Mouse (Mus musculus) stomach, postnatal 0 days (tissue): ENCODE results near the gene H3f3a. TPM values are rescaled to one million over a fixed set of nuclear protein-coding genes. Genes with fewer than 3 reads are reported as not detected.

ENCODE experiments used
- ATAC-seq: fragments of 200-750 bp; cut with Nextera tagmentation; 2 replicates; pipeline ENCODE4 v1.8.0; 2017; ENCODE audit not compliant: low FRiP score, low TSS enrichment
- DNase-seq: peaks from one replicate; pipeline ENCODE4 v3.0.0-alpha.2; 2016; ENCODE audit warnings: low spot score
- H3K27ac ChIP-seq: fragments of 300-500 bp; sonication (generic); replicated peaks from 2 replicates; pipeline ENCODE4 v1.5.1; 2014; ENCODE audit warnings: mild to moderate bottlenecking, control low read depth
- H3K27me3 ChIP-seq: fragments of 300-500 bp; sonication (generic); 2 replicates; pipeline ENCODE4 v1.6.1; 2014; ENCODE audit warnings: low read length; ENCODE audit not compliant: control insufficient read depth, insufficient read depth
- H3K36me3 ChIP-seq: fragments of 300-500 bp; sonication (generic); 2 replicates; pipeline ENCODE4 v1.6.1; 2014; ENCODE audit warnings: low read length, mixed read lengths; ENCODE audit not compliant: control insufficient read depth, insufficient read depth
- H3K4me1 ChIP-seq: fragments of 300-500 bp; sonication (generic); replicated peaks from 2 replicates; pipeline ENCODE4 v1.6.1; 2014; ENCODE audit warnings: antibody characterized with exemption; ENCODE audit not compliant: control insufficient read depth, insufficient read depth
- H3K4me2 ChIP-seq: fragments of 300-500 bp; sonication (generic); replicated peaks from 2 replicates; pipeline ENCODE4 v1.6.1; 2014; ENCODE audit warnings: low read depth, mild to moderate bottlenecking, control low read depth, moderate library complexity
- H3K4me3 ChIP-seq: fragments of 300-500 bp; sonication (generic); 2 replicates; pipeline ENCODE4 v1.5.1; 2014; ENCODE audit warnings: low read depth, low read length, control low read depth
- H3K9ac ChIP-seq: fragments of 300-500 bp; sonication (generic); 2 replicates; pipeline ENCODE4 v1.6.1; 2014; ENCODE audit warnings: mild to moderate bottlenecking, low read length, control low read depth, mixed read lengths
- H3K9me3 ChIP-seq: fragments of 300-500 bp; sonication (generic); 2 replicates; pipeline ENCODE4 v1.6.1; 2016; ENCODE audit warnings: low read length; ENCODE audit not compliant: control insufficient read depth
- CTCF ChIP-seq: IDR thresholded peaks from 2 replicates; pipeline ENCODE4 v1.5.1; 2016; ENCODE audit warnings: antibody characterized with exemption, low read depth, mild to moderate bottlenecking, moderate library complexity
- EP300 ChIP-seq: optimal IDR thresholded peaks from 2 replicates; pipeline ENCODE3; 2016; ENCODE audit warnings: antibody characterized with exemption
- WGBS: fragments of 180-500 bp; shearing (Covaris S2); extraction: QIAGEN DNeasy Blood & Tissue Kit; methylation state at CpG from one replicate; pipeline ENCODE4 v1.1.7; 2014; 5-methylcytosine and 5-hydroxymethylcytosine counted together
- polyA plus RNA-seq: library from polyadenylated mRNA; unstranded; fragments of >200 nt; fragmentation: Nextera tagmentation; extraction: Ambion mirVana; gene quantifications from 2 replicates; pipeline ENCODE4 v1.2.1, GENCODE M21; 2015

Gene H3f3a
- polyA plus RNA-seq, 1 experiment from 2014 or later: 1,633 TPM

DNA sequence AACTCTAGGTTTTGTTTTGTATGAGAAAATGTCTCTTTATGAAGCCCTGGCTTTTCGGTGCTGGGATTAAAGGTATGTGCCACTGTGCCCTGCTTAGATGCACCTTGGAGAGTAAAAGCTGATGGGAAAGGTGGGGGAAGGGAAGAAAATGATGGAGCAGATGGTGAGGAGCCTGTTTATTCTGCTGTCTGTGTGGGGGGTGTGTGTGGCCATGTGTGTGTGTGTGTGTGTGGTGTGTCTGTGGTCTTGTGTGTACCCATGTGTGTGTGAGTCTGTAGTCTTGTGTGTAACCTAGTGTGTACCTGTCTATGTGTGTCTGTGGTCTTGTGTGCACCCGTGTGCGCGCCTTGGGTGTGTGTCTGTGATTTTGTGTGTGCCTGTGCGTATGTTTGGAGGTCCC lies 15.1 kb downstream of the H3f3a start:
- Histone ChIP-seq H3K4me2 (no peak overlapping the region), H3K9me3 (no peaks in the 10 kb centered on the region), H3K36me3 (0 out of 2 replicates have a peak, but pooled peaks cover 8% of the 10 kb centered on the region), H3K4me3 (no peak overlapping the region), H3K27me3 (no peaks in the 10 kb centered on the region), H3K9ac (no peak overlapping the region), H3K27ac (no peak overlapping the region), H3K4me1 (no peaks in the 10 kb centered on the region)
- WGBS: 94% methylated on average over 5 of the region's 5 CpGs
- ATAC-seq: no peak
- DNase-seq: no peak
- TF ChIP-seq EP300 (no peak), CTCF (no peak)

DNA sequence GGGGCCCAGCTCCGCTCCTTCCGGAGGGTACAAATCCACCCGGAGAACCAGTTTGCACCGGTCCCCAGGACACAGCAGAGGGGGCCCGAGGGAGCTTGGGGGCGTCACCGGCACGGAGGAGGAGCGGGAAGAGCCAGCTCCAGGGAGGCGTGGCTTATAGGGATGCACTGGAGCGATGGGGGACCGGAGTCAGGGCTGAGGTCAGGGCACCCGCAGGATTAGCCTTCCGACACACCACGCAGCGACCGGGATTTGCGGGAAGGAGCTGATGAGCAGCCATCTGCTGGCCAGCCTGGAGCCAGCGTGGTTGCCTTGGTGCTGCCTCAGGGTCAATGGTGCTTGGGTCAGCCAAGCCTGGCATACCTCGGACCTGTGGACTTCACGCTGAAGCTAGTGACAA lies 19.6 kb downstream of the H3f3a start:
- peak; percentile 47 for DNase-seq
- Histone ChIP-seq H3K27ac (no peak overlapping the region), H3K9me3 (no peaks in the 10 kb centered on the region), H3K36me3 (no peaks in the 10 kb centered on the region), H3K4me1 (no peaks in the 10 kb centered on the region), H3K4me3 (peak overlapping the region; percentile 28; the same call in 1 of the 2 replicates), H3K9ac (peak overlapping the region; percentile 50; the same call in 1 of the 2 replicates), H3K27me3 (no peaks in the 10 kb centered on the region), H3K4me2 (peak overlapping the region; percentile 56)
- WGBS: 5% methylated on average over 21 of the region's 21 CpGs
- peak; percentile 80 for ATAC-seq
- TF ChIP-seq CTCF (0 out of 2 replicates have a peak, but pooled peaks have one; percentile 3), EP300 (no peak)

DNA sequence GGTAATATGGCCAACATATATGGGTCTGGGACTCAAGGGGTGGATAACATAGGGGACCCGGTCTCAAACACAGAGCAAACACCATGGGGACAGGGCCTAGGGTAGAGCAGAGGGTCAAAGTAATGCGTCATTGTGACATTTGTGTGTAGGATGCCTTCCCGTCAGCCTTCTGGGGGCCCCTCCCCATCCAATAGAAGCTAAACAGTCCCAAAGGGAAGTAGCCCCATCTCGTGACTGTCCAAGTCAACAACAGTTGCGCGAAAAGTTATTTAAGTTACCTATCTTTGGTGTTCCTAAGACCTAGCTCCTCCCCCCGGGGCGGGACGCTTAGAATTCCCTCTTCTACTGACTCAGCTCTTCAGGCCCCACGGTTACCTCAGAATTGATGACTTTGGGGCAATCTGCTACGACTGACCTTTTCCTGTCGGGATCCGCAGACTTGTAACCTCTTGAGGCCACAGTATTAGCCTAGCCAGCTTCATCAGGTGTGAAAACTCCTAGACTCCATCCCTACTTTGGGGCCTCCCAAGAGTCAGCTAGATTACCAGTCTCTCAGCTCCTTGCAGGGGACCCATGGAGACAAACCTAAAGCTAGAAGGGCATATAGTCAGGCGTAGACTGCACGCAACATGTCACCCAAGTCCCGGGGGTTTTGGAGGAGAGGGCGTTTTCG lies 20.2 kb downstream of the H3f3a start:
- no peak overlapping the region for H3K27ac ChIP-seq
- H3K4me3 ChIP-seq: peak overlapping the region; percentile 28; the same call in 1 of the 2 replicates
- H3K9ac ChIP-seq: peak overlapping the region; percentile 50
- H3K4me2 ChIP-seq: peak overlapping the region; percentile 56
- no peaks in the 10 kb centered on the region for H3K36me3 ChIP-seq
- 8% methylated on average over 18 of the region's 18 CpGs for WGBS
- TF ChIP-seq CTCF (peak; percentile 59), EP300 (no peak)
- ATAC-seq (peak; percentile 73), DNase-seq (peak; percentile 72)
- no peaks in the 10 kb centered on the region for H3K4me1 ChIP-seq
- no peaks in the 10 kb centered on the region for H3K9me3 ChIP-seq
- no peaks in the 10 kb centered on the region for H3K27me3 ChIP-seq

DNA sequence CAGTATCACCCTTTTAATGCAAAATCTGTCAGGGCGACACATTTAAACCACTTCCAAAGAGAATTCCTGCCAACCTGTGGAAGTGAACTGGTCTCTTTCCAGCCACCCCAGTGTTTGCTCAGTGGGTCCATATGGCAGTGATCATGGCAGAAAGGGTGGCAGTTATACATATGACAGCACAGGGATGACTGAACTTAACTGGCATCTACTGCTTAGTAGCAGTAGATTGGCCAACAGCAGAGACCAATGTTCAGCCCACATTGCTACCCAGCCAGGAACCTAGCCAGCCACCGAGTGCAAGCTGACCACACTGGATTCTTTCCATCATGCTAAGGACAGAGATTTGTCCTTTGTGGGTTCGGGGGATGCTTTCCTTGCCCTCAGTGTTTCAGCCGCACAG lies 20.9 kb downstream of the H3f3a start:
- Histone ChIP-seq H3K27ac (no peak overlapping the region), H3K4me2 (no peak overlapping the region), H3K36me3 (no peaks in the 10 kb centered on the region), H3K9me3 (no peaks in the 10 kb centered on the region), H3K4me1 (no peaks in the 10 kb centered on the region), H3K4me3 (no peak overlapping the region), H3K27me3 (no peaks in the 10 kb centered on the region), H3K9ac (no peak overlapping the region)
- DNase-seq: no peak
- WGBS: 86% methylated on average over 4 of the region's 4 CpGs
- no peak for ATAC-seq
- TF ChIP-seq EP300 (no peak), CTCF (no peak)

DNA sequence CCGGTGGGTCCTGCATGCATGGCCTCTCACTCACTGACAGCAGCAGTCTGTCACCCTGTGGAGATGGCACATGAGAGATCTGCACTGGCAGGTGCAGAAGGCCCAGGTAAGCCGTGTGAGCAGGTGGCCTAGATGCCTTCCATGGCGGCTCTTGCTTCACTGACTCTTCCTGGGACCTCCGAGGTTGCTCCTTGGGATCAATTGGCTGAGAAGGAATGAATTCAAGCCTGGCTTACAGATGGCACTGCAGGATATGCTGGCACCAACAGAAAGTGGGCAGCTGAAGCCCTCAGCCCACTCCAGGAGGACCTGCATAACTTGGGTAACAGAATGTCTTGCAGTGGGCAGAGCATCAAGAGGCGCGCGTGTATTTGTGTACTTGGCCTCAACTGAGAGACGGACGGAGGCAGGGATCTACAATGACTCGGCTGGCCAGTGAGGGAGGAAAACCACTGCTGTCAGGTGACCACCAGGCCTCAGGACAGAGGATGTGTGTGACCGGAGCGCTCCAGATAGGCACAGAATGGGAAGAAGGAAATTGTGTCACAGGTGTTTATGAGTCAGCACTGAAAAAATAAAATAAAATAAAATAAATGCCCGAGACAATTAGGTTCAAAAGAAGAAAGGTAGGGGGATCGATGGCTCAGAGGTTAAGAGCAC lies 21.8 kb downstream of the H3f3a start:
- Histone ChIP-seq H3K9me3 (no peaks in the 10 kb centered on the region), H3K27ac (no peak overlapping the region), H3K9ac (no peak overlapping the region), H3K4me2 (no peak overlapping the region), H3K4me1 (no peaks in the 10 kb centered on the region), H3K36me3 (no peaks in the 10 kb centered on the region), H3K27me3 (no peaks in the 10 kb centered on the region), H3K4me3 (no peak overlapping the region)
- 81% methylated on average over 14 of the region's 14 CpGs for WGBS
- ATAC-seq (no peak), DNase-seq (no peak)
- TF ChIP-seq EP300 (no peak), CTCF (no peak)

DNA sequence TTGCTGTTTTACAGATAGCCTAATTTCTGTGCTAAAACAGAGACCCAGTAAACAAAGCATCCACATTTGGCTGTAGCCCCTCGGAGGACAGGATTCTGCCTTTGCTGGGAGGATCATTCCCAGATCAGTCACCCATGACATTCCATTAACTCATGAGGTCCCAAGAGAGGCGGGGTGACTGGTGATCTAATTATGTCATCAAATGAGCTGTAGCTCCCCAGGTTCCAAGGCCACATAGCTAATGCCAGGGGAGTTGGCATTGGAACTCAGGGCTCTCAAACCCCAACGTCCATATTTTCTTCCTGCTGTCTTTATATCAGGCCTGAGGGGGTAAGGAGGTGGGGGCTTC lies 30.2 kb downstream of the H3f3a start:
- no peaks in the 10 kb centered on the region for H3K4me1 ChIP-seq
- H3K36me3 ChIP-seq: no peaks in the 10 kb centered on the region
- ATAC-seq (no peak), DNase-seq (no peak)
- TF ChIP-seq EP300: no peak
- TF ChIP-seq CTCF: no peak
- H3K27ac ChIP-seq: peak overlapping the region; percentile 78
- H3K9me3 ChIP-seq: no peaks in the 10 kb centered on the region
- no peaks in the 10 kb centered on the region for H3K27me3 ChIP-seq
- no peak overlapping the region for H3K9ac ChIP-seq
- H3K4me2 ChIP-seq: no peak overlapping the region
- no peak overlapping the region for H3K4me3 ChIP-seq
- 42% methylated on average over 3 of the region's 3 CpGs for WGBS
